Mouse (Mus musculus): ENCODE measurements at regions not wholly inside any gene's neighbourhood (a gene's known extent, or its start where the extent isn't known, plus 50 kb on each side); places are given as distances from the start of the nearest gene placed in this dataset.

DNA sequence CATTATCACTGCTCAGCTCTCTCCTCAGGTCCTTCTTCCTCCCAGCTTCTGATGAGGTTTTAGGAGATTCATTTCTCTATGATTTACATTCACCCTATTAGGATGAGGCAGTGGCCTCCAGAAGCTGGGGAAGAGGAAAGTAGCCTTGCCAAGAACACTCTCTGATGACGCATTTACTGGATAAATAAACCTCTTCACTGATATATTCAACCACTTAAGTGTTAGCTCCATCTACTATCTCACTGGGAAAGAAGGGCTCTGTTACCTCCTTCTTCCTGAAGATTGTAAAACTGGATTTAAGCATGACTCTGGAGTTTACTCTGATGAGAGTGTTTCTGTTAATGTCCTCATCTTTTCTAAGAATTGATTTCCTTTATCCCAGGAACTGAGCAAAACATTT is 338.2 kb upstream of the Arrdc3 start:
- Histone ChIP-seq H3K9me3 (ENCODE audit: low read length) (no peaks in the 10 kb centered on the region), H3K36me3 (ENCODE audit: insufficient read depth, low read length) (no peaks in the 10 kb centered on the region), H3K4me2 (ENCODE audit: low read depth, low read length, poor library complexity, severe bottlenecking) (no peak overlapping the region), H3K4me3 (ENCODE audit: low read depth, low read length) (no peak overlapping the region), H3K4me1 (ENCODE audit: insufficient read depth, low read length) (no peaks in the 10 kb centered on the region), H3K9ac (replicated peaks; ENCODE audit: low read length, poor library complexity, severe bottlenecking) (no peak overlapping the region), H3K27me3 (ENCODE audit: insufficient read depth, low read length) (no peaks in the 10 kb centered on the region), H3K27ac (ENCODE audit: low read depth, low read length) (no peak overlapping the region)
- TF ChIP-seq CTCF (IDR thresholded peaks at IDR 0.05), result no peak
- ATAC-seq (ENCODE audit: low FRiP score) (no peak), DNase-seq (ENCODE audit: low spot score) (no peak)
- 87% methylated on average over 1 of the region's 1 CpGs for WGBS

DNA sequence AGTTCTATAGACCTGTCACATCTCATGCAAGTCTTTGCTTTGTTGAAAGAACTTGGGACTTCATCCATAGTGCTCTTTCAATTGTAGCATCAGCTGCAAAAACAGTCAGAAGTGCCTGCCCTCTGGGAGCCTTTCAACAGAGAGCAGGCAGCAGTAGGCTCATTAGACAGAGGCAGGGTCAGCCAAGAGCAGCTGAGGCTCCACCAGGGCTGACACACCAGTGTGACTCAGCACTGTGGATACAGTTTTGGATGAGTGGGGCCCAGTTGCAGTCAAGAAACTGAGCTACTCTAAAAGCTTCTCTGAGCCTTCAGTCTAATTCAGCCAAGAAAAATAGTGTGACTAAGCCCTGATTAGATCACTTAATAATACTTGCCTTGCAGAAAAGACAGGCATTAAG is 326.0 kb upstream of the Arrdc3 start:
- no peaks in the 10 kb centered on the region for H3K36me3 ChIP-seq (ENCODE audit: insufficient read depth, low read length)
- H3K9me3 ChIP-seq (ENCODE audit: low read length), result no peaks in the 10 kb centered on the region
- no peaks in the 10 kb centered on the region for H3K4me1 ChIP-seq (ENCODE audit: insufficient read depth, low read length)
- no peak overlapping the region for H3K4me2 ChIP-seq (ENCODE audit: low read depth, low read length, poor library complexity, severe bottlenecking)
- no peaks in the 10 kb centered on the region for H3K27me3 ChIP-seq (ENCODE audit: insufficient read depth, low read length)
- H3K27ac ChIP-seq (ENCODE audit: low read depth, low read length), result no peak overlapping the region
- TF ChIP-seq CTCF (IDR thresholded peaks at IDR 0.05), result no peak
- DNase-seq (ENCODE audit: low spot score), result peak; percentile 26
- ATAC-seq (ENCODE audit: low FRiP score), result no peak
- H3K4me3 ChIP-seq (ENCODE audit: low read depth, low read length), result no peak overlapping the region
- H3K9ac ChIP-seq (replicated peaks; ENCODE audit: low read length, poor library complexity, severe bottlenecking), result no peak overlapping the region
